Mouse (Mus musculus): ENCODE measurements around the gene Tmem131l. TPM values are rescaled to one million over a fixed set of nuclear protein-coding genes. Genes with fewer than 3 reads are reported as not detected.

Tmem131l gene
- total RNA-seq, 1 experiment = 31.5 TPM

- Histone ChIP-seq H3K27ac (ENCODE audit: insufficient read depth, low read depth, low read length, poor library complexity, severe bottlenecking) (no peak overlapping the region), H3K36me3 (ENCODE audit: control insufficient read depth, insufficient read depth, low read length, poor library complexity, severe bottlenecking) (peaks cover 5% of the 10 kb centered on the region; the same call in 1 of the 2 replicates), H3K9me3 (ENCODE audit: control insufficient read depth, insufficient read depth, low read depth, low read length) (no peaks in the 10 kb centered on the region), H3K4me1 (ENCODE audit: control insufficient read depth in 2 of 2, insufficient read depth in 2 of 2, low read length in 2 of 2, poor library complexity in 1 of 2) (peaks cover 1 to 7% of the 10 kb centered on the region in 2 experiments; a peak in 2 of 4 replicates), H3K9ac (ENCODE audit: insufficient read depth, low read depth, low read length, poor library complexity, severe bottlenecking) (no peak overlapping the region), H3K4me3 (ENCODE audit: insufficient read depth in 1 of 2, low read depth in 1 of 2, low read length in 2 of 2, poor library complexity in 1 of 2, severe bottlenecking in 1 of 2) (no peak overlapping the region)
- TF ChIP-seq MAFK (IDR thresholded peaks at IDR 0.05; ENCODE audit: insufficient read depth, low read depth, low read length) (no peak), ZC3H11A (IDR thresholded peaks at IDR 0.05; ENCODE audit: borderline replicate concordance, low read depth, low read length) (no peak), ZNF384 (IDR thresholded peaks at IDR 0.05; ENCODE audit: low read depth, low read length) (no peak), HCFC1 (IDR thresholded peaks at IDR 0.05; ENCODE audit: borderline replicate concordance, insufficient read depth, low read length) (no peak), CHD2 (IDR thresholded peaks at IDR 0.05; ENCODE audit: low read depth, low read length) (no peak)
- in situ Hi-C loops (cut with MboI; ENCODE audit: low sequenced_read_pairs in 2 of 2, unreplicated experiment in 2 of 2) = no loop called here
- no peak for DNase-seq (ENCODE audit: low read depth, low spot score)
Observed at GRCm38 (mm10) chr3:84028968-84029367, 11.0 kb downstream of the Tmem131l start.

DNA sequence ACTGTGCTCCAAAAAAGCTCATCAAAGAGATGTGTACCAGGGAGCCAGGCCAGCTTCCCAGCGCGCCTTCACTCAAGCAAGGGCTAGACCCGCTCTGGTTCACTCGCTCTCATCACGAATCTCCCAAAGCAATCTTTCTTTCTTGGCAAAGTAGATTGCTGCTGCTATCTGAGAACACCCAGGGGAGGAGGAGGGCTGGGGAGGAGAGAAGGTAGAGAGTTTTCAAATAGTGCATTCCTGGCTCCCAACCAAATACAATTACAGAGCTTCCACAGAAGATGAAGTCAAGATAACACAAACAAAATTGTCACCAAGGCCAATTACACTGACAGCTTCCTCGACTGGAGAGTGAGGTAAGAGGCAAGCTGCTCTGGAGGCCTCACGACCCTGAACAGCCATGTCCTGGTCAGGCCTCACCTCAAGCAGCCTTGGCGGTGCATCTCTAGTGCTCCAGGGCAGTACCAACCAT lies 12.2 kb downstream of the Tmem131l start:
- no peak overlapping the region for H3K9ac ChIP-seq (ENCODE audit: insufficient read depth, low read depth, low read length, poor library complexity, severe bottlenecking)
- in situ Hi-C loops (cut with MboI; ENCODE audit: low sequenced_read_pairs in 2 of 2, unreplicated experiment in 2 of 2) = no loop called here
- DNase-seq (ENCODE audit: low read depth, low spot score) = no peak
- H3K4me1 ChIP-seq (ENCODE audit: control insufficient read depth in 2 of 2, insufficient read depth in 2 of 2, low read length in 2 of 2, poor library complexity in 1 of 2) = peaks cover 0 to 5% of the 10 kb centered on the region in 2 experiments; a peak in 2 of 4 replicates
- H3K27ac ChIP-seq (ENCODE audit: insufficient read depth, low read depth, low read length, poor library complexity, severe bottlenecking) = no peak overlapping the region
- TF ChIP-seq HCFC1 (IDR thresholded peaks at IDR 0.05; ENCODE audit: borderline replicate concordance, insufficient read depth, low read length) = no peak
- TF ChIP-seq MAFK (IDR thresholded peaks at IDR 0.05; ENCODE audit: insufficient read depth, low read depth, low read length) = no peak
- no peak for TF ChIP-seq ZC3H11A (IDR thresholded peaks at IDR 0.05; ENCODE audit: borderline replicate concordance, low read depth, low read length)
- TF ChIP-seq CHD2 (IDR thresholded peaks at IDR 0.05; ENCODE audit: low read depth, low read length) = no peak
- TF ChIP-seq ZNF384 (IDR thresholded peaks at IDR 0.05; ENCODE audit: low read depth, low read length) = no peak
- H3K9me3 ChIP-seq (ENCODE audit: control insufficient read depth, insufficient read depth, low read depth, low read length) = no peaks in the 10 kb centered on the region
- peaks cover 7% of the 10 kb centered on the region; the same call in 1 of the 2 replicates for H3K36me3 ChIP-seq (ENCODE audit: control insufficient read depth, insufficient read depth, low read length, poor library complexity, severe bottlenecking)
- H3K4me3 ChIP-seq (ENCODE audit: insufficient read depth in 1 of 2, low read depth in 1 of 2, low read length in 2 of 2, poor library complexity in 1 of 2, severe bottlenecking in 1 of 2) = no peak overlapping the region

GRCm38 (mm10) chr3:84024512-84025072 lies 15.4 kb downstream of the Tmem131l start:
- no peak for TF ChIP-seq CHD2 (IDR thresholded peaks at IDR 0.05; ENCODE audit: low read depth, low read length)
- no peak for TF ChIP-seq HCFC1 (IDR thresholded peaks at IDR 0.05; ENCODE audit: borderline replicate concordance, insufficient read depth, low read length)
- no peak for TF ChIP-seq MAFK (IDR thresholded peaks at IDR 0.05; ENCODE audit: insufficient read depth, low read depth, low read length)
- no peak for TF ChIP-seq ZNF384 (IDR thresholded peaks at IDR 0.05; ENCODE audit: low read depth, low read length)
- no peak for TF ChIP-seq ZC3H11A (IDR thresholded peaks at IDR 0.05; ENCODE audit: borderline replicate concordance, low read depth, low read length)
- Histone ChIP-seq H3K9ac (ENCODE audit: insufficient read depth, low read depth, low read length, poor library complexity, severe bottlenecking) (no peak overlapping the region), H3K36me3 (ENCODE audit: control insufficient read depth, insufficient read depth, low read length, poor library complexity, severe bottlenecking) (peaks cover 7% of the 10 kb centered on the region; the same call in 1 of the 2 replicates), H3K27ac (ENCODE audit: insufficient read depth, low read depth, low read length, poor library complexity, severe bottlenecking) (no peak overlapping the region), H3K4me1 (ENCODE audit: control insufficient read depth in 2 of 2, insufficient read depth in 2 of 2, low read length in 2 of 2, poor library complexity in 1 of 2) (peaks cover 3 to 27% of the 10 kb centered on the region in 2 experiments), H3K9me3 (ENCODE audit: control insufficient read depth, insufficient read depth, low read depth, low read length) (no peaks in the 10 kb centered on the region), H3K4me3 (ENCODE audit: insufficient read depth in 1 of 2, low read depth in 1 of 2, low read length in 2 of 2, poor library complexity in 1 of 2, severe bottlenecking in 1 of 2) (no peak overlapping the region)
- DNase-seq (ENCODE audit: low read depth, low spot score) = no peak
- in situ Hi-C loops (cut with MboI; ENCODE audit: low sequenced_read_pairs in 2 of 2, unreplicated experiment in 2 of 2) = no loop called here

GRCm38 (mm10) chr3:84022723-84023122 lies 17.3 kb downstream of the Tmem131l start:
- Histone ChIP-seq H3K4me1 (ENCODE audit: control insufficient read depth in 2 of 2, insufficient read depth in 2 of 2, low read length in 2 of 2, poor library complexity in 1 of 2) (peaks cover 8 to 35% of the 10 kb centered on the region in 2 experiments), H3K4me3 (ENCODE audit: insufficient read depth in 1 of 2, low read depth in 1 of 2, low read length in 2 of 2, poor library complexity in 1 of 2, severe bottlenecking in 1 of 2) (no peak overlapping the region), H3K9me3 (ENCODE audit: control insufficient read depth, insufficient read depth, low read depth, low read length) (no peaks in the 10 kb centered on the region), H3K9ac (ENCODE audit: insufficient read depth, low read depth, low read length, poor library complexity, severe bottlenecking) (no peak overlapping the region), H3K27ac (ENCODE audit: insufficient read depth, low read depth, low read length, poor library complexity, severe bottlenecking) (no peak overlapping the region), H3K36me3 (ENCODE audit: control insufficient read depth, insufficient read depth, low read length, poor library complexity, severe bottlenecking) (peaks cover 8% of the 10 kb centered on the region; the same call in 1 of the 2 replicates)
- in situ Hi-C loops (cut with MboI; ENCODE audit: low sequenced_read_pairs in 2 of 2, unreplicated experiment in 2 of 2) = no loop called here
- TF ChIP-seq HCFC1 (IDR thresholded peaks at IDR 0.05; ENCODE audit: borderline replicate concordance, insufficient read depth, low read length) = no peak
- no peak for TF ChIP-seq ZC3H11A (IDR thresholded peaks at IDR 0.05; ENCODE audit: borderline replicate concordance, low read depth, low read length)
- no peak for TF ChIP-seq CHD2 (IDR thresholded peaks at IDR 0.05; ENCODE audit: low read depth, low read length)
- no peak for TF ChIP-seq MAFK (IDR thresholded peaks at IDR 0.05; ENCODE audit: insufficient read depth, low read depth, low read length)
- no peak for TF ChIP-seq ZNF384 (IDR thresholded peaks at IDR 0.05; ENCODE audit: low read depth, low read length)
- DNase-seq (ENCODE audit: low read depth, low spot score) = no peak

All from ES-E14 (cell line).